Mouse (Mus musculus): ENCODE data around the gene 1810009A15Rik.

DNA sequence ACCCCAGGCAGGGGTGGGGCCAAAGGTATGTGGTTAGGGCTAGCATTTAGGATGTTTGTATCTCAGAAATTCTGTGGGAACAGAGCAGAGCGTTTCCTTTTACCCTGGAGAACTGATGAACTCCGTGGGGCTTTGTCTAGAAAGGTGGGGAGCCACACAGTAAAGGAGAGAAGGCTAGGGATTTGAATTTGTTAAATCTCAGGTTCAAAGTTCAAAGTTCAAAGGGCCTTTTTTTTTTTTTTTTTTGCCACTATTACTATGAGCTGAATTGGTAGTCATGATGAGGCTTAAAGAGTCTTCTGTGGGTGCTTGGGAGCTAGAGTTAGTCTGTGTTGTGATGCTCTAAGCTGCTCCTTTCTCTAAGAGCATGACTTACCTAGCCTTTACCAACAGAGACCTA, 48.1 kb downstream of the 1810009A15Rik start:
- TF ChIP-seq MYOG (IDR thresholded peaks at IDR 0.05; ENCODE audit: control insufficient read depth, extremely low read depth, insufficient read length) = no peak
- no peak for TF ChIP-seq MAX (IDR thresholded peaks at IDR 0.05)
- TF ChIP-seq CTCF (IDR thresholded peaks at IDR 0.05; ENCODE audit: control insufficient read depth, insufficient read depth, insufficient read length) = no peak
- TF ChIP-seq MYOD1 (IDR thresholded peaks at IDR 0.05; ENCODE audit: control insufficient read depth, insufficient read length, low read depth) = no peak
- no peak for TF ChIP-seq CEBPB (IDR thresholded peaks at IDR 0.05; ENCODE audit: low read depth)
- TF ChIP-seq FOSL1 (IDR thresholded peaks at IDR 0.05; ENCODE audit: insufficient read depth, low read length, poor library complexity, severe bottlenecking) = no peak
- TF ChIP-seq USF1 (IDR thresholded peaks at IDR 0.05; ENCODE audit: low read depth) = no peak

Measured in C2C12 (cell line).